10 mouse cellular contexts compared by ENCODE assay signal in genomic region chr7:30908992-30909431, GRCm38 (mm10). TPM values are rescaled to one million over a fixed set of nuclear protein-coding genes. Genes with fewer than 3 reads are reported as not detected.
DNase-seq lines count a peak whose midpoint lies in the region; ATAC-seq lines count a peak whose summit lies in the region.
"Had no signal": no experiment of that assay in that cellular context is flagged by ENCODE, and none has a peak within 500 bp of the region (broad histone marks: within the 10 kb centered on the region; RNA-seq: fewer than 3 reads in every experiment).

No protein-coding gene starts in this region.

- H3K4me2 ChIP-seq in kidney, embryonic 14.5 days (replicated peaks; ENCODE audit: low read depth, low read length): peak overlapping the region; percentile 58
- peak overlapping the region; percentile 54 for H3K4me2 ChIP-seq in embryonic facial prominence, embryonic 15.5 days (replicated peaks)
- H3K4me2 ChIP-seq in limb, embryonic 11.5 days (ENCODE audit: low read depth, severe bottlenecking): peak overlapping the region; percentile 47

- 25% methylated on average over 16 of the region's 17 CpGs for WGBS in kidney, embryonic 14.5 days
- 28% methylated on average over 17 of the region's 17 CpGs for WGBS in embryonic facial prominence, embryonic 15.5 days
- WGBS in limb, embryonic 11.5 days: 30% methylated on average over 17 of the region's 17 CpGs

- DNase-seq in kidney, postnatal 36 days: no peak
- no peak for DNase-seq in limb, embryonic 11.5 days (ENCODE audit: low spot score)
- no peak for DNase-seq in testis, postnatal 14 days (ENCODE audit: low spot score)
- DNase-seq in heart, adult 8-10 months (ENCODE audit: low spot score): no peak
- DNase-seq: cerebellum, adult 9-10 months had no signal

- peak; percentile 47; the same call in 1 of the 2 replicates for ATAC-seq in kidney, embryonic 14.5 days (ENCODE audit: low FRiP score, low TSS enrichment)
- 0 out of 2 replicates have a peak, but pooled peaks have one; percentile 3 for ATAC-seq in embryonic facial prominence, embryonic 15.5 days (ENCODE audit: insufficient number of reproducible peaks, low FRiP score, low TSS enrichment, low read depth)
- peak; percentile 33; the same call in 1 of the 2 replicates for ATAC-seq in limb, embryonic 11.5 days (ENCODE audit: insufficient number of reproducible peaks, low FRiP score, low TSS enrichment, low read depth)
- peak; percentile 14; the same call in 1 of the 2 replicates for ATAC-seq in monocyte, adult 5-6 weeks (replicated peaks; ENCODE audit: insufficient number of reproducible peaks, low FRiP score, low TSS enrichment, poor library complexity, severe bottlenecking)
- no peak for ATAC-seq in CD4-positive, CD25-positive, alpha-beta regulatory T cell, adult 4 months

- no peaks in the 10 kb centered on the region for H3K27me3 ChIP-seq in kidney, embryonic 14.5 days (ENCODE audit: control insufficient read depth, insufficient read depth, low read length)
- H3K27me3 ChIP-seq in embryonic facial prominence, embryonic 15.5 days: no peaks in the 10 kb centered on the region
- no peaks in the 10 kb centered on the region for H3K27me3 ChIP-seq in limb, embryonic 11.5 days (ENCODE audit: control insufficient read depth, insufficient read depth, low read length)

- H3K4me3 ChIP-seq in kidney, embryonic 14.5 days (ENCODE audit: low read length): peak overlapping the region; percentile 31
- H3K4me3 ChIP-seq in embryonic facial prominence, embryonic 15.5 days (replicated peaks): peak overlapping the region; percentile 27
- H3K4me3 ChIP-seq in limb, embryonic 11.5 days (ENCODE audit: low read depth, low read length): no peak overlapping the region

- H3K9ac ChIP-seq in kidney, embryonic 14.5 days (ENCODE audit: low read depth, low read length): no peak overlapping the region
- no peak overlapping the region for H3K9ac ChIP-seq in embryonic facial prominence, embryonic 15.5 days
- no peak overlapping the region for H3K9ac ChIP-seq in limb, embryonic 11.5 days (ENCODE audit: low read length)

- no peak overlapping the region for H3K27ac ChIP-seq in kidney, embryonic 14.5 days (ENCODE audit: low read depth, low read length)
- no peak overlapping the region for H3K27ac ChIP-seq in embryonic facial prominence, embryonic 15.5 days (replicated peaks)
- H3K27ac ChIP-seq in limb, embryonic 11.5 days (replicated peaks; ENCODE audit: low read depth, low read length): no peak overlapping the region

- H3K9me3 ChIP-seq in kidney, embryonic 14.5 days (ENCODE audit: control insufficient read depth, low read length): no peaks in the 10 kb centered on the region
- H3K9me3 ChIP-seq in embryonic facial prominence, embryonic 15.5 days (replicated peaks): no peaks in the 10 kb centered on the region
- H3K9me3 ChIP-seq in limb, embryonic 11.5 days (ENCODE audit: control insufficient read depth, low read length): no peaks in the 10 kb centered on the region
- H3K9me3 ChIP-seq: G1E had no signal

- 0 out of 2 replicates have a peak, but pooled peaks cover 3% of the 10 kb centered on the region for H3K4me1 ChIP-seq in kidney, embryonic 14.5 days (ENCODE audit: control insufficient read depth, insufficient read depth, low read length)
- peaks cover 17% of the 10 kb centered on the region; the same call in 1 of the 2 replicates for H3K4me1 ChIP-seq in embryonic facial prominence, embryonic 15.5 days
- H3K4me1 ChIP-seq in limb, embryonic 11.5 days (ENCODE audit: control insufficient read depth, insufficient read depth, low read length): 0 out of 2 replicates have a peak, but pooled peaks cover 3% of the 10 kb centered on the region

- no peaks in the 10 kb centered on the region for H3K36me3 ChIP-seq in kidney, embryonic 14.5 days (ENCODE audit: control insufficient read depth, insufficient read depth, low read length)
- no peaks in the 10 kb centered on the region for H3K36me3 ChIP-seq in embryonic facial prominence, embryonic 15.5 days
- no peaks in the 10 kb centered on the region for H3K36me3 ChIP-seq in limb, embryonic 11.5 days (ENCODE audit: control insufficient read depth, insufficient read depth, low read length)
- H3K36me3 ChIP-seq: G1E had no signal

RNA-seq across cellular contexts. Expression of gene Mag, which starts 5.7 kb away (rescaled TPM):
- polyA plus RNA-seq in kidney, embryonic 14.5 days (2014; fragmentation: Nextera tagmentation; extraction: Ambion mirVana): 0.28 and 0.30 TPM in 2 replicates
- polyA plus RNA-seq in embryonic facial prominence, embryonic 15.5 days (2015; fragmentation: Nextera tagmentation; extraction: Ambion mirVana): 1.00 and 1.4 TPM in 2 replicates
- polyA plus RNA-seq in limb, embryonic 11.5 days (2014; fragmentation: Nextera tagmentation; extraction: Ambion mirVana): 0.21 and 0.27 TPM in 2 replicates
- 2.5 to 6.9 TPM (median 3.5 TPM) in 3 replicates for total RNA-seq in monocyte, adult 5-6 weeks (2017)
- not detected for polyA plus RNA-seq in CD4-positive, CD25-positive, alpha-beta regulatory T cell, adult 4 months (2017; shearing (Covaris generic))
- total RNA-seq in heart, adult 8-10 months (2022): not detected
- total RNA-seq: G1E had no signal
- polyA plus RNA-seq: G1E had no signal

RNA-seq across cellular contexts. Expression of gene Hamp2, which starts 15.5 kb away (rescaled TPM):
- not detected in 2 replicates for polyA plus RNA-seq in kidney, embryonic 14.5 days (2014; fragmentation: Nextera tagmentation; extraction: Ambion mirVana)
- polyA plus RNA-seq in embryonic facial prominence, embryonic 15.5 days (2015; fragmentation: Nextera tagmentation; extraction: Ambion mirVana): 0.93 TPM in 1 of 2 replicates, not detected in the other
- polyA plus RNA-seq in limb, embryonic 11.5 days (2014; fragmentation: Nextera tagmentation; extraction: Ambion mirVana): not detected in 2 replicates
- total RNA-seq in monocyte, adult 5-6 weeks (2017): not detected in 3 replicates
- not detected for polyA plus RNA-seq in CD4-positive, CD25-positive, alpha-beta regulatory T cell, adult 4 months (2017; shearing (Covaris generic))
- 1 to 10 TPM; 3.6 to 9.2 (median 5.7) TPM for total RNA-seq in heart, adult 8-10 months (2022)
- total RNA-seq: G1E had no signal
- polyA plus RNA-seq: G1E had no signal

RNA-seq across cellular contexts. Expression of gene Cd22, which starts 28.9 kb away (rescaled TPM):
- 0.55 TPM in 1 of 2 replicates, not detected in the other for polyA plus RNA-seq in kidney, embryonic 14.5 days (2014; fragmentation: Nextera tagmentation; extraction: Ambion mirVana)
- 0.11 and 0.20 TPM in 2 replicates for polyA plus RNA-seq in embryonic facial prominence, embryonic 15.5 days (2015; fragmentation: Nextera tagmentation; extraction: Ambion mirVana)
- polyA plus RNA-seq in limb, embryonic 11.5 days (2014; fragmentation: Nextera tagmentation; extraction: Ambion mirVana): 0.65 TPM in 1 of 2 replicates, not detected in the other
- 45.5 to 101 TPM (median 62.1 TPM) in 3 replicates for total RNA-seq in monocyte, adult 5-6 weeks (2017)
- 10 to 100 TPM in 1 of 2 experiments, 1 to 10 TPM in 1; 4.2 to 20.3 TPM for polyA plus RNA-seq in CD4-positive, CD25-positive, alpha-beta regulatory T cell, adult 4 months (2017; shearing (Covaris generic))
- total RNA-seq in heart, adult 8-10 months (2022): 1 to 10 TPM in 1 of 4 experiments, under 1 TPM in 3; 0.52 to 1.0 (median 0.71) TPM
- polyA plus RNA-seq: G1E had no signal

RNA-seq across cellular contexts. Expression of gene Hamp, which starts 34.8 kb away (rescaled TPM):
- polyA plus RNA-seq in kidney, embryonic 14.5 days (2014; fragmentation: Nextera tagmentation; extraction: Ambion mirVana): not detected in 2 replicates
- not detected in 2 replicates for polyA plus RNA-seq in embryonic facial prominence, embryonic 15.5 days (2015; fragmentation: Nextera tagmentation; extraction: Ambion mirVana)
- polyA plus RNA-seq in limb, embryonic 11.5 days (2014; fragmentation: Nextera tagmentation; extraction: Ambion mirVana): not detected in 2 replicates
- total RNA-seq in monocyte, adult 5-6 weeks (2017): not detected in 3 replicates
- polyA plus RNA-seq in CD4-positive, CD25-positive, alpha-beta regulatory T cell, adult 4 months (2017; shearing (Covaris generic)): not detected
- 10 to 100 TPM in 3 of 4 experiments, 1 to 10 TPM in 1; 9.3 to 31.5 (median 13.6) TPM for total RNA-seq in heart, adult 8-10 months (2022)
- total RNA-seq: G1E had no signal
- polyA plus RNA-seq: G1E had no signal

RNA-seq across cellular contexts. Expression of gene Usf2, which starts 47.6 kb away (rescaled TPM):
- 21.1 and 29.2 TPM in 2 replicates for polyA plus RNA-seq in kidney, embryonic 14.5 days (2014; fragmentation: Nextera tagmentation; extraction: Ambion mirVana)
- 23.3 and 25.0 TPM in 2 replicates for polyA plus RNA-seq in embryonic facial prominence, embryonic 15.5 days (2015; fragmentation: Nextera tagmentation; extraction: Ambion mirVana)
- 25.5 and 29.7 TPM in 2 replicates for polyA plus RNA-seq in limb, embryonic 11.5 days (2014; fragmentation: Nextera tagmentation; extraction: Ambion mirVana)
- total RNA-seq in monocyte, adult 5-6 weeks (2017): 126 to 170 TPM (median 139 TPM) in 3 replicates
- polyA plus RNA-seq in CD4-positive, CD25-positive, alpha-beta regulatory T cell, adult 4 months (2017; shearing (Covaris generic)): 10 to 100 TPM; 11.0 to 16.0 TPM
- 100 to 1,000 TPM; 102 to 121 (median 107) TPM for total RNA-seq in heart, adult 8-10 months (2022)
